Mouse (Mus musculus) G1E (cell line): ENCODE data around the gene Efna2. TPM values are rescaled to one million over a fixed set of nuclear protein-coding genes. Genes with fewer than 3 reads are reported as not detected.

Experiments
- ATAC-seq: 2 replicates; pipeline ENCODE4 v1.8.0; 2016; ENCODE audit warnings: mild to moderate bottlenecking; ENCODE audit not compliant: insufficient number of reproducible peaks, poor library complexity, low FRiP score, severe bottlenecking; ENCODE audit errors: extremely low read depth
- DNase-seq: peaks from one replicate; pipeline ENCODE4 v3.0.0; 2012; ENCODE audit warnings: low spot score
- H3K27me3 ChIP-seq: 2 replicates; pipeline ENCODE4 v1.6.1; 2012; ENCODE audit warnings: mild to moderate bottlenecking, low read length, inconsistent platforms; ENCODE audit not compliant: insufficient read depth
- H3K36me3 ChIP-seq: replicated peaks from 2 replicates; pipeline ENCODE3; 2012; ENCODE audit warnings: mild to moderate bottlenecking, inconsistent platforms
- H3K4me1 ChIP-seq: 2 replicates; pipeline ENCODE4 v1.6.1; 2012; ENCODE audit warnings: low read depth, low read length, inconsistent platforms, mixed read lengths; ENCODE audit not compliant: insufficient read depth
- H3K4me3 ChIP-seq: 2 replicates; pipeline ENCODE4 v1.5.1; 2012; ENCODE audit warnings: low read depth, mild to moderate bottlenecking, inconsistent platforms, low read length, moderate library complexity, mixed read lengths
- H3K9me3 ChIP-seq: replicated peaks from 2 replicates; pipeline ENCODE4 v1.6.1; 2012; ENCODE audit warnings: inconsistent platforms
- CTCF ChIP-seq: IDR thresholded peaks from 2 replicates; pipeline ENCODE4 v1.5.1; 2012; ENCODE audit warnings: low read depth, low read length, inconsistent platforms, mixed read lengths
- GATA1 ChIP-seq: IDR thresholded peaks from 2 replicates; pipeline ENCODE4 v1.6.1; 2012; ENCODE audit warnings: borderline replicate concordance, low read length, inconsistent platforms, mixed read lengths
- GATA2 ChIP-seq: IDR thresholded peaks from 2 replicates; pipeline ENCODE4 v1.6.1; 2012; ENCODE audit warnings: low read depth, low read length, inconsistent platforms, borderline replicate concordance
- POLR2AphosphoS5 ChIP-seq: IDR thresholded peaks from 2 replicates; pipeline ENCODE4 v1.6.1; 2012; ENCODE audit warnings: low read depth, low read length, inconsistent platforms; ENCODE audit not compliant: insufficient replicate concordance
- TAL1 ChIP-seq: conservative IDR thresholded peaks from 2 replicates; pipeline ENCODE4 v1.6.1; 2012; ENCODE audit warnings: low read depth, low read length, inconsistent platforms, mixed read lengths
- polyA plus RNA-seq: library from polyadenylated mRNA; stranded (reverse); fragments of >175 nt; gene quantifications from 2 replicates; pipeline ENCODE4 v1.2.3, GENCODE M21; 2012
- total RNA-seq, 2 experiments: library from RNA; stranded (forward) in 1 of 2; stranded (reverse) in 1 of 2; fragments of 200-1000 nt in 1 of 2; fragments of >200 nt in 1 of 2; fragmentation: Nextera tagmentation in 1 of 2; gene quantifications; 2 replicates each; pipeline ENCODE4 v1.2.3; 2014 to 2017

Efna2 gene
- total and polyA plus RNA-seq, 3 experiments = 0.20 TPM; not detected in 2

DNA sequence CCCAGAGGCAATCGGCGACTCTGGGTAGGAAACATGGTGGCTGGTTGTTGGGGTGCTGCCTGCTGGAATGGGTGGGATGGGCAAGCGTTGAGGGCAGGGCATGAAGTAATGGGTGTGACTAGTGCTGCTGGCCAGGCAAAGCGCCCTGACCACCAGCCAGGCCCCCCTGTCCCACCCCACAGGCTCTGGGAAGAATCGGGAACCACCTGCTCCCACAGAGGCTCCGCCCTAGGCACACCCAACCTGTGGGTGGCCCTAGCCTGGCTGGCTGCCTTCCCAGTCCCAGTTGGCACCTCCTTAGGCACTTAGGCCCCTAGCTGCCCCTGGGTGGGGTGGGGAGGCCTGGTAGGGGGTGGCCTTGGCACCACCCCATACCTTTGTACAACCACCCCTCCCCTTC lies 33.4 kb upstream of the Efna2 start:
- no peaks in the 10 kb centered on the region for H3K9me3 ChIP-seq
- peaks cover 58% of the 10 kb centered on the region for H3K36me3 ChIP-seq
- TF ChIP-seq POLR2AphosphoS5 = no peak
- TF ChIP-seq GATA1 = no peak
- TF ChIP-seq GATA2 = no peak
- TF ChIP-seq TAL1 = no peak
- no peak for TF ChIP-seq CTCF
- no peak for DNase-seq
- no peak for ATAC-seq
- H3K4me1 ChIP-seq = peaks cover 70% of the 10 kb centered on the region
- peak overlapping the region; percentile 58; the same call in 1 of the 2 replicates for H3K4me3 ChIP-seq
- no peaks in the 10 kb centered on the region for H3K27me3 ChIP-seq

DNA sequence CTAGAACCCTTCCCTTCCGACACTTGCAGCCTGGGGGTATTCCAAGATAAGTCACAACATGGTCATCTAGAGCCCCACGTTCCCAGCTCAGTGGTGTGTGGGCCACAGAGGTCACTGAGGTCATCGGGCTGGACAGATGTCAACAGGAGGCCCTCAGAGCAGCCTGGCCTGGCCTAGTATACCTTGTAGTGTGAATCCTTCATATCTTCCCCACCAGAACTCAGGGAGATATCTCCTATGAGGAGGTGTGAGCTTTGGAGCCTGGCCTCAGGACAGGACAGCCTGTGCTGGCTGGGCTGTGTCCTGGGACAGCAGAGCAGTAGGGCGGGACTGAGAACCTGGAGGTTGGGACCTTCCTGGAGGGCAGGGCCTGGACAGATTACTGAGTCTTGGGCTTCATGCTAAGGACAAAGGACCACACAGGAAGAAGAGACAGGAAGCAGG lies 32.7 kb upstream of the Efna2 start:
- TF ChIP-seq POLR2AphosphoS5 = no peak
- TF ChIP-seq CTCF = no peak
- no peak for TF ChIP-seq TAL1
- TF ChIP-seq GATA1 = no peak
- no peak for TF ChIP-seq GATA2
- ATAC-seq (no peak), DNase-seq (no peak)
- peak overlapping the region; percentile 94; the same call in 1 of the 2 replicates for H3K4me3 ChIP-seq
- H3K27me3 ChIP-seq = no peaks in the 10 kb centered on the region
- H3K9me3 ChIP-seq = no peaks in the 10 kb centered on the region
- H3K4me1 ChIP-seq = peaks cover 70% of the 10 kb centered on the region
- peaks cover 65% of the 10 kb centered on the region for H3K36me3 ChIP-seq

DNA sequence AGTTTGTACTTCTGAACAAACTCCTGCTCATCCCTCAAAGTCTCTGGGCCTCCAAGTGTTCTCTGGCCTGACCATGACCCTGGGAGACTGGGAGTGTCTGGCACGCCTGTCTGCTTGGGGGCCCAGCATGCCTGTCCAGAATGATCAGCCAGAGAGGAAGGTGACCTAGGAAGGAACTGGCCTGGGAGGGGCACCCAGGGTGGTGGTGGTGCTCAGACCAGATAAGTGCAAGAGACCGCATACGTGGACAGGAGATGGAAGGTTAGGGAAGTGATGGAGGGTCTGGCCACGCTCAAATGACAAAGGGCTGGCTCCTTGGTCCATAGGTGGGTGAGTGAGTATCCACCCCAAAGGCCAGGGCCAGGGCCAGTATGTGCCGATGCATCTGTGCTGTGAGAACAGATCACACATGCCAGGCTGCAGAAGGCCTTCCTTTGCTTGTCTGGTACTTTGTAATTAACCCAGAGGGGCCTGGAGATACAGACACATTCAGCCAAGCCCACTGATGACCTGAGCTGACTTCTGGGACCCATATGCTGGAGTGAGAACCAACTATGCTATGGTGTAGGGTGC lies 32.0 kb upstream of the Efna2 start:
- DNase-seq (no peak), ATAC-seq (no peak)
- Histone ChIP-seq H3K36me3 (peaks cover 71% of the 10 kb centered on the region), H3K9me3 (no peaks in the 10 kb centered on the region), H3K27me3 (no peaks in the 10 kb centered on the region), H3K4me3 (peak overlapping the region; percentile 94; the same call in 1 of the 2 replicates), H3K4me1 (peaks cover 72% of the 10 kb centered on the region)
- no peak for TF ChIP-seq GATA1
- TF ChIP-seq CTCF = no peak
- no peak for TF ChIP-seq TAL1
- no peak for TF ChIP-seq GATA2
- no peak for TF ChIP-seq POLR2AphosphoS5

DNA sequence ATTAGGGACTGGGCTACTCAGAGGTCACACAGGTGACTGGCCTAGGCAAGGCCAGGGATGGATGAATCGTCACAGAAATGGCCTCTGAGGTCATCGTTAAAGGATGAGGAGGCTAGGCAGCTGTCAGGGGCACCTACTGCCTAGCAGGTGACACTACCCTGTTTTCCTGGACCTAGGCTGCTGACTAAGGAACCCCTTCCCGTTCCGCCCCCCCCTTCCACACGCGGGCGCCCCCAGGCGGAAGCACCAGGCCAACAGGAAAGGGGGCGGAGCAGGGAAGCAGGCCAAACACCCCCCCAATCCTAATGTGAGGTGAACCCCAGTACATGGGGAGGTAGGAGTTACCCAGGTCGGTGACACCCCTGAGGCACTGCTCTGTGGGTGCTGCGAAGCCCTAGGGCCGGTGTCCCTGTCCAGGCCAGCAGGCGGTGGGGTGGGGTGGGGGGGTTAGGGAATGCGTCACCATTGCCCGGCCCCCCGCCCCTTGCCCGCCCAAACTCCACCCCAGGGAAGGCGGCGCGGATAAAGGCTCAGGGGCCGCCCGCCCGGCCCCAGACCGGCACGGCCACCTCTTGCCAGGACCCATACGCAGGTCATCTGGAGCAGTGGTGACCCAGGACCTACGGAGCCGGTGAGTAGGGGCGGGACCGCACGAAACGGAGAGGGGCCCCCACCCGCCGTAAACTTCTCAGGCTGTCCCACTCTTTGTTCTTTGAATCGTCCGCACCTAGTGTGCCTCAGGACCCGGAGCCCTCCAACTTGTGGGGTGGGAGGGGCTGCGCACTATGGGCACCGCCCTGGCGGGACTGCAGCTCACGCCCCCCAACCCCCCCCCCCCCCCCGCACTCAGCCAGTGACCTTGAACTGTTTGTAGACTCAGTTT lies 31.3 kb upstream of the Efna2 start, which contains the start of gene Midn:
TSS of gene Midn (plus strand) at position 554 of the 883 bp plus-strand sequence.
- no peaks in the 10 kb centered on the region for H3K27me3 ChIP-seq
- H3K9me3 ChIP-seq = no peaks in the 10 kb centered on the region
- H3K4me3 ChIP-seq = peak within 1 kb of the TSS; percentile 94
- H3K4me1 ChIP-seq = peaks cover 73% of the 10 kb centered on the region
- DNase-seq = peak; percentile 65
- TF ChIP-seq GATA1 (no peak), CTCF (0 out of 2 replicates have a peak, but pooled peaks have one; percentile 17), POLR2AphosphoS5 (no peak), GATA2 (no peak)
- H3K36me3 ChIP-seq = peaks cover 75% of the 10 kb centered on the region
- ATAC-seq = no peak

DNA sequence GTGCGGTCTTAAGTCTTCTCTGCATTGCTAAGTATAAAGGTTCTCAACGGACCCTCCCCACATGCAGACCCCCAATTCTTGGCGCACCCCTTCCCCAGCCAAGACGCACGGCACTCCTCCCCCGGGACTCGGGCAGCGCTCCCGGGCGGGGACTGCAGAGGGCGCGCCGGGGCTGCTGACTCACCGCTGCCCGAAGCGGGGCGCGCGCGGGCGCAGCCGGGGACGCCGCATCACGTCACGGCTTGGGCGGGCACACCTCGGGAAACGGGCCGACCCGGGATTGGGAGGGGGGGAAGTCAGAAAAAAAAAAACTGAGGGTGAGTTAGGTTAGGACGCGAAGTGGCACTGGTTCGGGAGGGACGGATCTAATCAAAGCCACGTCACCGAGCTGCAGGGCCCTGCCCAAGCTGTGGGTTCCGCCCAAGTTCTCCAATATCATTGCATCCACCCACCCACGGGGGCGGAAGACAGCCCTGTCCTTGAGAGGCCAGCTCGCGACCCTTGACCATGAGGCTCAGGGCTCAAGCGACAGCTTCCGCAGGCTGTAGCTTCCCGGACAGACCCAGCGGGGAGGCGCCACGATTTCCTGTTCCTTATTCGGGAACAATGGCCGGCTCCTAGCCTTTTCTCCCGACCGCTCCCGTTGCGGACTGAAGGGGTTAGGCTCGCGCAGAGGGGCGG lies 30.5 kb upstream of the Efna2 start:
- TF ChIP-seq TAL1 (no peak), GATA2 (no peak), POLR2AphosphoS5 (no peak), CTCF (no peak), GATA1 (no peak)
- no peaks in the 10 kb centered on the region for H3K27me3 ChIP-seq
- peaks cover 76% of the 10 kb centered on the region for H3K36me3 ChIP-seq
- DNase-seq = peak; percentile 76
- ATAC-seq = peak; percentile 22
- peaks cover 73% of the 10 kb centered on the region for H3K4me1 ChIP-seq
- H3K9me3 ChIP-seq = no peaks in the 10 kb centered on the region
- peak overlapping the region; percentile 94 for H3K4me3 ChIP-seq
